Mouse (Mus musculus): ENCODE measurements around the gene Zfp266.

DNA sequence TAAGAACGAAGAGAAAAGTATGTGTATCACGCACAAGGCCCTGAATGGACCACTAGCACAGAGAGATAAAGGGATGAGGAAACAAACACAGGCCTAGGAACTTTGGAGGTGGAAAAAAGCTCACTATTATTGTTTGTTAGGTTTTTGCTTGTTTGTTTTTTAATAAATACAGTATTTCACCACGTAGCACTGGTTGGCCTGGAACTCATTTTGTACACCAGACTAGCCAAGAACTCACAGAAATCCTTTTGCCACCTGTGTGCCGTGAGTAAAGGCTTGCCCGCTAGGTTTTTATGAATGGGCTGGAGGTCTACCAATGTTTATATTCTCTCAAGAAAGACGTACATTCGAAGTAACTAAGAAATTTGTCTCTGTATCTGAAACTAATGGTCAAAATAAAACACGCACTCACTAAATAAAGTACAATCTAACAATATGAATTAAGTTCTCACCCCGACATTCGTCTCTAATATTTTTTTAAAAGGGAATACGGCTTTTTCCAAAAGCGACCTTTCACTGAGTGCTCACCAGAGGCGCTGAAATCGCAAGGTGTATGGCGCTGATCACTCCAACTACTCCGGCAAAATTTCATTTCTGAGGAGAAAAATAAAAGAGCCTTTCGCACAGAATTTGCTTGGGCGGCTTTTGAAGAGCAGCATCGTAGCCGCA is 29.2 kb downstream of the Zfp266 start:
- no peak for TF ChIP-seq POLR2A (IDR thresholded peaks at IDR 0.05; ENCODE audit: borderline replicate concordance, control insufficient read depth, low read depth, low read length)
- no peak for TF ChIP-seq CTCF (IDR thresholded peaks at IDR 0.05; ENCODE audit: control insufficient read depth, insufficient read depth, low read length)

Data from bone marrow, adult 2 months (tissue).